Mouse (Mus musculus): ENCODE data around the gene Btbd35f11. TPM values are rescaled to one million over a fixed set of nuclear protein-coding genes. Genes with fewer than 3 reads are reported as not detected.
"Not testable (repeated sequence)": the region's sequence is repeated elsewhere in the genome, so short reads cannot be mapped to it uniquely, and the experiment has no call there.

Gene Btbd35f11
- not detected in 2 replicates for polyA plus RNA-seq (2015; fragmentation: Nextera tagmentation; extraction: Ambion mirVana)

DNA sequence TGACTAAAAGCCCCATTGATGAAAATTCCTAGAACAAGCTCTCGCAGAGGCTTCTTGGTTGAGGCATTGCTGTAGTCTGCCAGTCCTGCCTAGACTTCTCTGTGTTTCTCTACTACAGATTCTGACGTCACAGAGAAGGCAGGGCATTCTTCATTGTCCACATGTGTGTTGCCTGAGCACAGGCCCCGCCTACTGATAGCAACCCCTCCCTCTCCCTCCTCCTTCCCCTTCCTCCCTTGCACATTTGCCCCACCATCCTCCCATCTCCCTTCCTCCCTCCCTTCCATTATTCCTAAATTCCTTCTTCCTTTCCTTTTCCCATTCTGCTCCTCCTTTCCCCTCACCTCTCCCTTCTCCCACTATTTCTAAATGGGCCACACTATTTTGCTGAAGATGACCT, at the start of gene Btbd35f11:
Gene Btbd35f11, minus strand, starts transcription at position 101 of the 400 bp plus-strand sequence.
- WGBS (ENCODE audit: insufficient replicate concordance): 27% methylated on average over 1 of the region's 3 CpGs
- H3K4me1 ChIP-seq (replicated peaks); H3K36me3 ChIP-seq (replicated peaks); H3K4me3 ChIP-seq (replicated peaks); H3K9ac ChIP-seq; H3K27me3 ChIP-seq; H3K9me3 ChIP-seq (replicated peaks); H3K27ac ChIP-seq (replicated peaks); ATAC-seq (ENCODE audit: insufficient read depth); H3K4me2 ChIP-seq: not testable (repeated sequence)

DNA sequence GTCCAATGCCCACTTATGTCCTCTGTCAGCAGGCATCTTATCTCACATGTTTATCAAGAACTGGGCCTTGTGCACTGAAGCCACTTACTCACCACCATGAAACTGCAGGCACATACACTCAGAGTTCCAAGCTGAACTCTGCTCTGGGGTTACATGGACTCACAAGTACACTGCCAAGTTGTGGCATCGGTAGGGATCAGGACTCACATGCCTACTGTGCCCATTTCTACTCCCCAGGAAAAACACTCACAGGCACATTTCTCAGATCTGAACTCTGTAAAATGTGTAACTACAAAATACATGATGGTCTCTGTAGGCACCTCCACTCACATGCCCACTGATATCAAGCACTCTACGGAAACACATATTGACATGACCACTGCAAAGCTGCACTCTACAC, 33.5 kb downstream of the Btbd35f11 start:
- not testable (repeated sequence) for H3K27me3 ChIP-seq; H3K4me1 ChIP-seq (replicated peaks); H3K4me2 ChIP-seq; H3K9me3 ChIP-seq (replicated peaks); H3K4me3 ChIP-seq (replicated peaks); H3K36me3 ChIP-seq (replicated peaks); H3K27ac ChIP-seq (replicated peaks); H3K9ac ChIP-seq; ATAC-seq (ENCODE audit: insufficient read depth)
- WGBS (ENCODE audit: insufficient replicate concordance): 59% methylated on average over 1 of the region's 2 CpGs

Other genes with a start within 250 kb of the Btbd35f11 start
- gene Btbd35f24, start 247.9 kb downstream of the Btbd35f11 start, polyA plus RNA-seq (2015; fragmentation: Nextera tagmentation; extraction: Ambion mirVana): not detected in 2 replicates

Measured in liver, embryonic 15.5 days (tissue).